Mouse (Mus musculus) limb, embryonic 14.5 days (tissue): Measurements from ENCODE around the gene Sema3g. TPM values are rescaled to one million over a fixed set of nuclear protein-coding genes. Genes with fewer than 3 reads are reported as not detected.

Experiments used
- ATAC-seq: fragments of 200-750 bp; cut with Nextera tagmentation; 2 replicates; pipeline ENCODE4 v1.8.0; 2017; ENCODE audit warnings: low read depth, moderate number of reproducible peaks, moderate TSS enrichment; ENCODE audit not compliant: low FRiP score
- DNase-seq: peaks from one replicate; pipeline ENCODE4 v3.0.0-alpha.2; 2015; ENCODE audit warnings: low spot score
- H3K27ac ChIP-seq: fragments of 300-500 bp; sonication (generic); replicated peaks from 2 replicates; pipeline ENCODE4 v1.5.1; 2014; ENCODE audit warnings: low read depth, mild to moderate bottlenecking, low read length, moderate library complexity, mixed read lengths
- H3K27me3 ChIP-seq: fragments of 300-500 bp; sonication (generic); 2 replicates; pipeline ENCODE4 v1.6.1; 2014; ENCODE audit warnings: low read length, mixed read lengths; ENCODE audit not compliant: control insufficient read depth, insufficient read depth
- H3K36me3 ChIP-seq: fragments of 300-500 bp; sonication (generic); 2 replicates; pipeline ENCODE4 v1.6.1; 2014; ENCODE audit warnings: mild to moderate bottlenecking, low read length, moderate library complexity, mixed read lengths; ENCODE audit not compliant: control insufficient read depth, insufficient read depth
- H3K4me1 ChIP-seq: fragments of 300-500 bp; sonication (generic); 2 replicates; pipeline ENCODE4 v1.6.1; 2014; ENCODE audit warnings: antibody characterized with exemption, low read length, mixed read lengths; ENCODE audit not compliant: control insufficient read depth, insufficient read depth
- H3K4me2 ChIP-seq: fragments of 300-500 bp; sonication (generic); replicated peaks from 2 replicates; pipeline ENCODE4 v1.6.1; 2014; ENCODE audit warnings: low read depth, mild to moderate bottlenecking, low read length, moderate library complexity; ENCODE audit not compliant: severe bottlenecking
- H3K4me3 ChIP-seq: fragments of 300-500 bp; sonication (generic); replicated peaks from 2 replicates; pipeline ENCODE4 v1.5.1; 2014; ENCODE audit warnings: low read length
- H3K9ac ChIP-seq: fragments of 300-500 bp; sonication (generic); 2 replicates; pipeline ENCODE4 v1.6.1; 2014; ENCODE audit warnings: mild to moderate bottlenecking, low read depth, low read length, moderate library complexity; ENCODE audit not compliant: severe bottlenecking
- H3K9me3 ChIP-seq: fragments of 300-500 bp; sonication (generic); 2 replicates; pipeline ENCODE4 v1.6.1; 2016; ENCODE audit warnings: low read length; ENCODE audit not compliant: control insufficient read depth
- POLR2A ChIP-seq: fragments of 200-500 bp; IDR thresholded peaks from 2 replicates; pipeline ENCODE4 v1.8.0; 2012; ENCODE audit warnings: inconsistent platforms, mild to moderate bottlenecking, moderate library complexity, borderline replicate concordance; ENCODE audit not compliant: insufficient read depth, insufficient read length; ENCODE audit errors: extremely low read depth
- WGBS: fragments of 180-500 bp; shearing (Covaris S2); extraction: QIAGEN DNeasy Blood & Tissue Kit; methylation state at CpG from one replicate; pipeline ENCODE4 v1.1.7; 2014; 5-methylcytosine and 5-hydroxymethylcytosine counted together
- polyA plus RNA-seq, 2 experiments: library from polyadenylated mRNA; depleted of rRNA in 1 of 2; stranded (reverse) in 1 of 2; unstranded in 1 of 2; fragments of >200 nt; fragmentation: Nextera tagmentation in 1 of 2; extraction: Ambion mirVana in 1 of 2; gene quantifications; 2 replicates each; pipeline versions ENCODE4 v1.2.1 to v1.2.3; 2012 to 2014

Sema3g gene
- polyA plus RNA-seq, 2 experiments: 0.25 to 3.7 TPM

DNA sequence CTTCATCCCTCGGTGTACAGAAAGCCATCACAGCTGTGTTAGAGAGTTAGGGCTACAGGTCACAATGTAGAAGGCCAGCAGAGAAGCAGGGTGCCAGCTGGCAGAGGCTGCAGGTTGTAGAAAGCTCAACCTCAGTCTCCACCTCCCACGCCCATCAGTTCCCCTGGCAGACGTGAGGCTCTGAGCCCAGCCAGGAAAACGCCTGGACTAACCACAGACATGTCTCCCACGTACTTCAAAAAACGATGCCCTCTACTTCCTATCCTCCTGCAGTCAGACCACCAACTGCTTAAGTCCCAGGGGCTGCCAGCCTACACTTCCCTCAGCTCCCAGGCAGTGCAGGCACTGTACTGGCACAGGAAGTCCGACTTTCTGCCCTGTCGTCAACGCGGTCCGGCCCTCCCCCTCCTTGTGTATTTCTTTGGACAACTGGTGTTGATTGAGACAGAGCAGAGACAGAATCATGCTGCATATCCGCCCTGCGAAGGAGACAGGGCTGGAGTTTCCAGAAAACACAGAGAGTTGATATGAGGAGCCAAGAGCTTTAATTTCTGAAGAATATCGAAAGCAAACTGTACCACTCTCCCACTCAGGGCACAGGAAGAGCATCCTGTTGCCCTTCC lies 22.7 kb upstream of the Sema3g start:
- Histone ChIP-seq H3K9me3 (no peaks in the 10 kb centered on the region), H3K4me2 (no peak overlapping the region), H3K4me1 (no peaks in the 10 kb centered on the region), H3K4me3 (no peak overlapping the region), H3K9ac (no peak overlapping the region), H3K27me3 (no peaks in the 10 kb centered on the region), H3K27ac (no peak overlapping the region), H3K36me3 (peaks cover 97% of the 10 kb centered on the region)
- DNase-seq (no peak), ATAC-seq (no peak)
- WGBS: 77% methylated on average over 14 of the region's 14 CpGs
- no peak for TF ChIP-seq POLR2A

DNA sequence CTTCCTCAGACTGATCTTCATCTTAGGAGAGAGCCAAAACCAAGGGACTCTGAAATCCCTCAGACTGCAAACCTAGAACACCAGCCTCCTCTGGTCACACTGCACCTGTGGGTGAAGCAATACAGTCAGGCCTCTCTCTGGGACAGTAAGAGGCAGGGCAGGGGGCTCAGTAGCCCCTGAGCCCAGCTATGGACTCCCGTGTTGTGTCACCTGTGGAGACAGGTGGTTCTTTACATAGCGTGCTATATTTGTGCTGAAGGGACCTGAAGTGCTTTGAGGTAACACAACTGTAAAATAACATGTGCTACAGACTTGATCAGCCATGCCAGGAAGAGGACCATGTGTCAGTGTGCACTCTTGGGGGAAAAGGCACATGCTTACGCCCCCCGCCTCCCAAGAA lies 22.1 kb upstream of the Sema3g start:
- H3K27ac ChIP-seq: no peak overlapping the region

DNA sequence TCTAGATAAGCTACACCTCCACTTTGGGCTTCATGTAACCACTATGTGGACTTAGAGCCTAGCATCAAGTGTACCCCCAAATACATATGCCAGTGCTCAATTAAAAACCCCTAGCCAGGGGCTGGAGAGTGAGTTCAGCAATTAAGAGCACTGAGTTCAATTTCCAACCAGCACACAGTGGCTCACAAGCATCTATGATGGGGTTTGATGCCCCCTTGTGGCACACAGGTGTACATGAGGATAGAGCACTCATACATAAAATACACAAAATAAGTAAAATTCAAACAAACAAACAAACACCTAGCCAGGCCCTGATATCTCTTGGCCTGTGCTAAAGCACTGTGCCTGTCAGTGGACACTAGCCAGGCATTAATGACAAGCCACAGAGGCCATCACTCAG lies 21.7 kb upstream of the Sema3g start:
- no peak for TF ChIP-seq POLR2A
- ATAC-seq: no peak
- H3K4me2 ChIP-seq: no peak overlapping the region
- H3K9ac ChIP-seq: no peak overlapping the region
- no peaks in the 10 kb centered on the region for H3K27me3 ChIP-seq
- no peaks in the 10 kb centered on the region for H3K9me3 ChIP-seq
- no peak overlapping the region for H3K27ac ChIP-seq
- no peak overlapping the region for H3K4me3 ChIP-seq
- DNase-seq: no peak
- peaks cover 97% of the 10 kb centered on the region for H3K36me3 ChIP-seq
- no peaks in the 10 kb centered on the region for H3K4me1 ChIP-seq

More for the DNA sequence above, 22.1 kb upstream of the Sema3g start:
- no peak for TF ChIP-seq POLR2A
- no peaks in the 10 kb centered on the region for H3K27me3 ChIP-seq
- H3K4me1 ChIP-seq: no peaks in the 10 kb centered on the region
- no peaks in the 10 kb centered on the region for H3K9me3 ChIP-seq
- WGBS: 95% methylated on average over 4 of the region's 4 CpGs
- peaks cover 97% of the 10 kb centered on the region for H3K36me3 ChIP-seq
- no peak overlapping the region for H3K9ac ChIP-seq
- H3K4me2 ChIP-seq: no peak overlapping the region
- ATAC-seq (no peak), DNase-seq (no peak)
- H3K4me3 ChIP-seq: no peak overlapping the region

DNA sequence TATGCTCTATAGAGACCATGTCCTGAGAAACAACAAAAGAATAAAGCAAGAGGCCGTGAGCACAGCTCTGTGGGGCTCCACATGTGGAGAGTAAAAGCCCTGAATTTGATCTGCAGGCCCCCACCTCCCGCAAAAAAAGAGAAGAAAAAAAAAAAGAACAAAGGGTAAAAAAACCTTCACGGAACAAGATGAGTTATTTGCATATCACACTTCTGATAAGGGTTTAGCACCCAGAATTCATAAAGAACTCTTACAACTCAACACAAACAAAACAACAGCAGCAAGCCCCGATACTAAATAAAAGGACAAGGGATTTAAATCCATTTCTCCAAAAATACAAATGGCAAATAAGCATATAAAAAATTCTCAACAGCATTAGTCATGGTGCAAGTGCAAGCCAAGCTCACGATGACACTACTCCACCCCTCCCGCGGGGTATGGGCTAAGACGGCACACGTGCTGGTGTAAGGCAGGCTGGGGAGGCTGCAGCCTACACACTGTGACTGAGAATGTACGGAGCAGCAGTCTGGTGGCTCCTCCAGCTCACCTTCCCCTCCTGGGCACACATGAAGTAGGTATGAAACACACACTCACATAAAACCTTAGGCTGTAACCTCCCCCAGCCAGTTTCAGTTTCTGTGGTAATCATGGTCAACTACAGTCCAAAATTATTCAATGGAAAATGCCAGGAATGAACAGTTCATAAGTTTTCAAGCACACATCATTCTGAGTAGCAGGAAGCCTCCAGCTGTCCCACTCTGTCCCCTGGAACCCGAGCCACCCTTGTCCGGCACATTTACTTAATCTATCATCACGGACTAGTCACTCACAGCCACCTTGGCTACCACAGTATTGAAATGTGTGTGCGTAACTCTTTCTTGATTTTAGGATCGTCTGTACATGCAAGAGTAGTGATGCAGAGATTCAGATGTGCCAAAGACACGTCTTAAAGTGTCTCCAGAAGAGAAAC lies 19.8 kb upstream of the Sema3g start:
- ATAC-seq: peak; percentile 68
- Histone ChIP-seq H3K4me3 (no peak overlapping the region), H3K9me3 (no peaks in the 10 kb centered on the region), H3K27me3 (no peaks in the 10 kb centered on the region), H3K9ac (no peak overlapping the region), H3K4me1 (no peaks in the 10 kb centered on the region), H3K4me2 (no peak overlapping the region), H3K36me3 (peaks cover 97% of the 10 kb centered on the region), H3K27ac (no peak overlapping the region)
- 79% methylated on average over 16 of the region's 16 CpGs for WGBS
- TF ChIP-seq POLR2A: no peak
- DNase-seq: no peak

DNA sequence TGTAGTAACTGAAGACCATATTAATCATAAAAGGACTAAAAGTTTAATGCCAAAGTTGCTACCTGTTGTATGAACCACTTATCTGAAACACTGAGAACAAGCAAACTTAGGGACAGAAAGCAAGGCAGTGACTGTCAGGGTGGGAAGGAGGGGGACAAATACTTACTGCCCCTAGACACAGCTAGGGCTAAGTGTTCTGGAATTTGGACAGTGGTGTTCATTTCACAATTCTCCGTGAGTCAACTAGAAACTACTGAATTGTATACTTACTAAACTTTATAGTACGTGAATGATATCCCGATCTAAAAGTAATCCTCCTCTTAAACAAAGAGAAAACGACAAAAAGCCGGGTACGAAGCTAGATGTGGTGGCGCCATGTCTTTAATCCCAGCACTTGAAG lies 18.1 kb upstream of the Sema3g start:
- Histone ChIP-seq H3K36me3 (peaks cover 98% of the 10 kb centered on the region), H3K27ac (no peak overlapping the region), H3K9me3 (no peaks in the 10 kb centered on the region), H3K27me3 (no peaks in the 10 kb centered on the region), H3K4me3 (no peak overlapping the region), H3K4me1 (0 out of 2 replicates have a peak, but pooled peaks cover 3% of the 10 kb centered on the region), H3K4me2 (no peak overlapping the region), H3K9ac (no peak overlapping the region)
- TF ChIP-seq POLR2A: no peak
- WGBS: 90% methylated on average over 7 of the region's 7 CpGs
- no peak for ATAC-seq
- DNase-seq: no peak
